Mouse (Mus musculus) lung, embryonic 14.5 days (tissue): ENCODE measurements around the gene Gm17535. TPM values are rescaled to one million over a fixed set of nuclear protein-coding genes. Genes with fewer than 3 reads are reported as not detected.
"Not testable (repeated sequence)": the region's sequence is repeated elsewhere in the genome, so short reads cannot be mapped to it uniquely, and the experiment has no call there.

Source experiments
- ATAC-seq: fragments of 200-750 bp; cut with Nextera tagmentation; 2 replicates; pipeline ENCODE4 v1.8.0; 2017; ENCODE audit warnings: mild to moderate bottlenecking, moderate TSS enrichment, moderate library complexity; ENCODE audit not compliant: insufficient read depth
- DNase-seq: peaks from one replicate; pipeline ENCODE4 v3.0.0-alpha.2; 2015
- H3K27ac ChIP-seq: fragments of 300-500 bp; sonication (generic); 2 replicates; pipeline ENCODE4 v1.5.1; 2014; ENCODE audit warnings: low read depth, mild to moderate bottlenecking, moderate library complexity
- H3K27me3 ChIP-seq: fragments of 300-500 bp; sonication (generic); 2 replicates; pipeline ENCODE4 v1.6.1; 2014; ENCODE audit warnings: low read length, control low read depth; ENCODE audit not compliant: insufficient read depth
- H3K36me3 ChIP-seq: fragments of 300-500 bp; sonication (generic); 2 replicates; pipeline ENCODE4 v1.6.1; 2014; ENCODE audit warnings: control low read depth; ENCODE audit not compliant: insufficient read depth
- H3K4me1 ChIP-seq: fragments of 300-500 bp; sonication (generic); 2 replicates; pipeline ENCODE4 v1.6.1; 2014; ENCODE audit warnings: antibody characterized with exemption, control low read depth; ENCODE audit not compliant: insufficient read depth
- H3K4me2 ChIP-seq: fragments of 300-500 bp; sonication (generic); 2 replicates; pipeline ENCODE4 v1.6.1; 2014; ENCODE audit warnings: mild to moderate bottlenecking
- H3K4me3 ChIP-seq: fragments of 300-500 bp; sonication (generic); 2 replicates; pipeline ENCODE4 v1.5.1; 2014; ENCODE audit warnings: low read depth, low read length
- H3K9ac ChIP-seq: fragments of 300-500 bp; sonication (generic); 2 replicates; pipeline ENCODE4 v1.6.1; 2014
- H3K9me3 ChIP-seq: fragments of 300-500 bp; sonication (generic); 2 replicates; pipeline ENCODE4 v1.6.1; 2016; ENCODE audit warnings: low read depth, low read length, control low read depth
- WGBS: fragments of 180-500 bp; shearing (Covaris S2); extraction: QIAGEN DNeasy Blood & Tissue Kit; methylation state at CpG from one replicate; pipeline ENCODE4 v1.1.7; 2014; 5-methylcytosine and 5-hydroxymethylcytosine counted together
- polyA plus RNA-seq: library from polyadenylated mRNA; unstranded; fragments of >200 nt; fragmentation: Nextera tagmentation; extraction: Ambion mirVana; gene quantifications from 2 replicates; pipeline ENCODE4 v1.2.1, GENCODE M21; 2014

The Gm17535 gene
- polyA plus RNA-seq, 1 experiment from 2014 or later = not detected

GRCm38 (mm10) chr9:3012733-3013279, 21.6 kb upstream of the Gm17535 start, which contains the start of gene Gm10721:
Gene Gm10721, plus strand, starts transcription at chr9:3013140.
- H3K36me3 ChIP-seq, H3K9me3 ChIP-seq, H3K27ac ChIP-seq, H3K4me2 ChIP-seq, H3K27me3 ChIP-seq, H3K4me1 ChIP-seq, DNase-seq, H3K9ac ChIP-seq, H3K4me3 ChIP-seq: not testable (repeated sequence)
- no CpG with 5 or more reads among the region's 11 CpGs for WGBS
- ATAC-seq = peak; percentile 66; the same call in 1 of the 2 replicates

GRCm38 (mm10) chr9:3015354-3015753, 19.0 kb upstream of the Gm17535 start, which contains the start of gene Gm10720:
Gene Gm10720, plus strand, starts transcription at chr9:3015654.
- WGBS = 61% methylated on average over 4 of the region's 9 CpGs
- H3K9ac ChIP-seq, H3K4me1 ChIP-seq, H3K4me3 ChIP-seq, ATAC-seq, H3K4me2 ChIP-seq, H3K9me3 ChIP-seq, H3K27ac ChIP-seq, H3K27me3 ChIP-seq, DNase-seq, H3K36me3 ChIP-seq: not testable (repeated sequence)

- DNase-seq, H3K36me3 ChIP-seq, H3K4me3 ChIP-seq, H3K27me3 ChIP-seq, ATAC-seq, H3K4me2 ChIP-seq, H3K9ac ChIP-seq, H3K4me1 ChIP-seq, H3K9me3 ChIP-seq, H3K27ac ChIP-seq: not testable (repeated sequence)
- 62% methylated on average over 4 of the region's 6 CpGs for WGBS
Measured at GRCm38 (mm10) chr9:3015896-3016295, 18.5 kb upstream of the Gm17535 start.

GRCm38 (mm10) chr9:3017108-3017507, 17.3 kb upstream of the Gm17535 start, which contains the start of gene Gm10719:
Gene Gm10719, plus strand, starts transcription at chr9:3017408.
- DNase-seq, H3K27me3 ChIP-seq, H3K4me2 ChIP-seq, H3K9me3 ChIP-seq, H3K4me1 ChIP-seq, H3K9ac ChIP-seq, H3K36me3 ChIP-seq, H3K4me3 ChIP-seq, H3K27ac ChIP-seq, ATAC-seq: not testable (repeated sequence)
- WGBS = no CpG with 5 or more reads among the region's 9 CpGs

GRCm38 (mm10) chr9:3018944-3019343, 15.5 kb upstream of the Gm17535 start:
- H3K4me3 ChIP-seq, H3K36me3 ChIP-seq, H3K9ac ChIP-seq, H3K4me1 ChIP-seq, H3K4me2 ChIP-seq, DNase-seq, H3K9me3 ChIP-seq, ATAC-seq, H3K27ac ChIP-seq, H3K27me3 ChIP-seq: not testable (repeated sequence)
- WGBS = 69% methylated on average over 9 of the region's 9 CpGs

GRCm38 (mm10) chr9:3019835-3020727, 14.3 kb upstream of the Gm17535 start:
- H3K4me2 ChIP-seq, H3K4me1 ChIP-seq, H3K27me3 ChIP-seq, H3K9me3 ChIP-seq, DNase-seq, H3K27ac ChIP-seq, H3K4me3 ChIP-seq, H3K36me3 ChIP-seq, H3K9ac ChIP-seq: not testable (repeated sequence)
- 71% methylated on average over 11 of the region's 19 CpGs for WGBS
- peak; percentile 68; the same call in 1 of the 2 replicates for ATAC-seq

GRCm38 (mm10) chr9:3022316-3023008, 11.9 kb upstream of the Gm17535 start:
- not testable (repeated sequence) for H3K4me3 ChIP-seq, H3K27ac ChIP-seq, H3K27me3 ChIP-seq, ATAC-seq, H3K9me3 ChIP-seq, H3K4me1 ChIP-seq, H3K9ac ChIP-seq, H3K36me3 ChIP-seq, H3K4me2 ChIP-seq
- peak; percentile 17 for DNase-seq
- WGBS = 71% methylated on average over 9 of the region's 13 CpGs

GRCm38 (mm10) chr9:3023312-3023984, 11.0 kb upstream of the Gm17535 start, which contains the start of gene Gm10718:
Gene Gm10718, plus strand, starts transcription at chr9:3023547.
- WGBS = 73% methylated on average over 9 of the region's 13 CpGs
- not testable (repeated sequence) for H3K27ac ChIP-seq, H3K4me1 ChIP-seq, H3K27me3 ChIP-seq, H3K9me3 ChIP-seq, ATAC-seq, H3K4me3 ChIP-seq, H3K4me2 ChIP-seq, DNase-seq, H3K36me3 ChIP-seq, H3K9ac ChIP-seq

- H3K36me3 ChIP-seq, ATAC-seq, H3K4me3 ChIP-seq, H3K27me3 ChIP-seq, H3K4me2 ChIP-seq, H3K4me1 ChIP-seq, DNase-seq, H3K9me3 ChIP-seq, H3K9ac ChIP-seq, H3K27ac ChIP-seq: not testable (repeated sequence)
- 64% methylated on average over 15 of the region's 16 CpGs for WGBS
Measured at GRCm38 (mm10) chr9:3023985-3024648, 10.3 kb upstream of the Gm17535 start.
